Mouse (Mus musculus): ENCODE data around the gene Sarnp. TPM values are rescaled to one million over a fixed set of nuclear protein-coding genes. Genes with fewer than 3 reads are reported as not detected.

The Sarnp gene
- polyA plus RNA-seq, 1 experiment from 2014 or later = 143 TPM

GRCm38 (mm10) chr10:128837400-128837799, 20.3 kb downstream of the Sarnp start:
- ATAC-seq = no peak
- no peak overlapping the region for H3K27ac ChIP-seq (ENCODE audit: low read length)
- H3K4me1 ChIP-seq (ENCODE audit: control insufficient read depth, insufficient read depth, low read length) = no peaks in the 10 kb centered on the region
- no peaks in the 10 kb centered on the region for H3K9me3 ChIP-seq (replicated peaks; ENCODE audit: control insufficient read depth, low read length, poor library complexity, severe bottlenecking)
- H3K36me3 ChIP-seq (ENCODE audit: control insufficient read depth, insufficient read depth, low read length) = peaks cover 10% of the 10 kb centered on the region
- no peak overlapping the region for H3K4me2 ChIP-seq (ENCODE audit: low read length)
- H3K4me3 ChIP-seq (ENCODE audit: low read depth, low read length) = no peak overlapping the region
- no peak overlapping the region for H3K9ac ChIP-seq (ENCODE audit: low read depth, low read length)
- H3K27me3 ChIP-seq (ENCODE audit: control insufficient read depth, insufficient read depth, low read depth, low read length) = no peaks in the 10 kb centered on the region

- Histone ChIP-seq H3K9me3 (replicated peaks; ENCODE audit: control insufficient read depth, low read length, poor library complexity, severe bottlenecking) (no peaks in the 10 kb centered on the region), H3K27ac (ENCODE audit: low read length) (no peak overlapping the region), H3K36me3 (ENCODE audit: control insufficient read depth, insufficient read depth, low read length) (peaks cover 3% of the 10 kb centered on the region), H3K4me2 (ENCODE audit: low read length) (no peak overlapping the region), H3K4me1 (ENCODE audit: control insufficient read depth, insufficient read depth, low read length) (no peaks in the 10 kb centered on the region), H3K27me3 (ENCODE audit: control insufficient read depth, insufficient read depth, low read depth, low read length) (no peaks in the 10 kb centered on the region), H3K4me3 (ENCODE audit: low read depth, low read length) (no peak overlapping the region), H3K9ac (ENCODE audit: low read depth, low read length) (no peak overlapping the region)
- no peak for ATAC-seq
Measured at GRCm38 (mm10) chr10:128839434-128839833, 22.3 kb downstream of the Sarnp start.

- H3K4me2 ChIP-seq (ENCODE audit: low read length) = no peak overlapping the region
- no peak for ATAC-seq
- no peaks in the 10 kb centered on the region; the same call in 1 of the 2 replicates for H3K4me1 ChIP-seq (ENCODE audit: control insufficient read depth, insufficient read depth, low read length)
- H3K9ac ChIP-seq (ENCODE audit: low read depth, low read length) = no peak overlapping the region
- H3K9me3 ChIP-seq (replicated peaks; ENCODE audit: control insufficient read depth, low read length, poor library complexity, severe bottlenecking) = no peaks in the 10 kb centered on the region
- no peaks in the 10 kb centered on the region for H3K27me3 ChIP-seq (ENCODE audit: control insufficient read depth, insufficient read depth, low read depth, low read length)
- H3K36me3 ChIP-seq (ENCODE audit: control insufficient read depth, insufficient read depth, low read length) = peaks cover 7% of the 10 kb centered on the region
- H3K27ac ChIP-seq (ENCODE audit: low read length) = no peak overlapping the region
- no peak overlapping the region for H3K4me3 ChIP-seq (ENCODE audit: low read depth, low read length)
Measured at GRCm38 (mm10) chr10:128840612-128841011, 23.5 kb downstream of the Sarnp start.

- H3K27ac ChIP-seq (ENCODE audit: low read length) = no peak overlapping the region
- H3K36me3 ChIP-seq (ENCODE audit: control insufficient read depth, insufficient read depth, low read length) = peaks cover 4% of the 10 kb centered on the region; the same call in 1 of the 2 replicates
- 94% methylated on average over 5 of the region's 5 CpGs for WGBS
- no peaks in the 10 kb centered on the region; the same call in 1 of the 2 replicates for H3K4me1 ChIP-seq (ENCODE audit: control insufficient read depth, insufficient read depth, low read length)
- no peak overlapping the region for H3K4me3 ChIP-seq (ENCODE audit: low read depth, low read length)
- H3K27me3 ChIP-seq (ENCODE audit: control insufficient read depth, insufficient read depth, low read depth, low read length) = no peaks in the 10 kb centered on the region
- no peak for ATAC-seq
- no peaks in the 10 kb centered on the region for H3K9me3 ChIP-seq (replicated peaks; ENCODE audit: control insufficient read depth, low read length, poor library complexity, severe bottlenecking)
- H3K4me2 ChIP-seq (ENCODE audit: low read length) = no peak overlapping the region
- H3K9ac ChIP-seq (ENCODE audit: low read depth, low read length) = no peak overlapping the region
Measured at GRCm38 (mm10) chr10:128843260-128843659, 26.1 kb downstream of the Sarnp start.

- Histone ChIP-seq H3K4me1 (ENCODE audit: control insufficient read depth, insufficient read depth, low read length) (no peaks in the 10 kb centered on the region; the same call in 1 of the 2 replicates), H3K9ac (ENCODE audit: low read depth, low read length) (no peak overlapping the region), H3K4me2 (ENCODE audit: low read length) (no peak overlapping the region), H3K4me3 (ENCODE audit: low read depth, low read length) (no peak overlapping the region), H3K9me3 (replicated peaks; ENCODE audit: control insufficient read depth, low read length, poor library complexity, severe bottlenecking) (no peaks in the 10 kb centered on the region), H3K36me3 (ENCODE audit: control insufficient read depth, insufficient read depth, low read length) (peaks cover 9% of the 10 kb centered on the region), H3K27me3 (ENCODE audit: control insufficient read depth, insufficient read depth, low read depth, low read length) (no peaks in the 10 kb centered on the region), H3K27ac (ENCODE audit: low read length) (no peak overlapping the region)
- WGBS = 57% methylated on average over 2 of the region's 2 CpGs
- no peak for ATAC-seq
Measured at GRCm38 (mm10) chr10:128845516-128845915, 28.4 kb downstream of the Sarnp start.

GRCm38 (mm10) chr10:128846664-128847063, 29.5 kb downstream of the Sarnp start:
- Histone ChIP-seq H3K9me3 (replicated peaks; ENCODE audit: control insufficient read depth, low read length, poor library complexity, severe bottlenecking) (no peaks in the 10 kb centered on the region), H3K27me3 (ENCODE audit: control insufficient read depth, insufficient read depth, low read depth, low read length) (no peaks in the 10 kb centered on the region), H3K27ac (ENCODE audit: low read length) (no peak overlapping the region), H3K9ac (ENCODE audit: low read depth, low read length) (no peak overlapping the region), H3K4me2 (ENCODE audit: low read length) (no peak overlapping the region), H3K4me3 (ENCODE audit: low read depth, low read length) (no peak overlapping the region), H3K36me3 (ENCODE audit: control insufficient read depth, insufficient read depth, low read length) (peaks cover 9% of the 10 kb centered on the region), H3K4me1 (ENCODE audit: control insufficient read depth, insufficient read depth, low read length) (no peaks in the 10 kb centered on the region; the same call in 1 of the 2 replicates)
- WGBS = over 99% methylated on average over 4 of the region's 4 CpGs
- no peak for ATAC-seq

- no peak overlapping the region for H3K4me3 ChIP-seq (ENCODE audit: low read depth, low read length)
- H3K27me3 ChIP-seq (ENCODE audit: control insufficient read depth, insufficient read depth, low read depth, low read length) = no peaks in the 10 kb centered on the region
- no peak overlapping the region for H3K9ac ChIP-seq (ENCODE audit: low read depth, low read length)
- H3K4me2 ChIP-seq (ENCODE audit: low read length) = no peak overlapping the region
- ATAC-seq = no peak
- WGBS = 78% methylated on average over 2 of the region's 2 CpGs
- H3K36me3 ChIP-seq (ENCODE audit: control insufficient read depth, insufficient read depth, low read length) = peaks cover 9% of the 10 kb centered on the region
- H3K4me1 ChIP-seq (ENCODE audit: control insufficient read depth, insufficient read depth, low read length) = no peaks in the 10 kb centered on the region; the same call in 1 of the 2 replicates
- no peaks in the 10 kb centered on the region for H3K9me3 ChIP-seq (replicated peaks; ENCODE audit: control insufficient read depth, low read length, poor library complexity, severe bottlenecking)
- no peak overlapping the region for H3K27ac ChIP-seq (ENCODE audit: low read length)
Measured at GRCm38 (mm10) chr10:128848426-128848825, 31.3 kb downstream of the Sarnp start.

- Histone ChIP-seq H3K9ac (ENCODE audit: low read depth, low read length) (no peak overlapping the region), H3K27ac (ENCODE audit: low read length) (no peak overlapping the region), H3K4me2 (ENCODE audit: low read length) (no peak overlapping the region), H3K4me3 (ENCODE audit: low read depth, low read length) (no peak overlapping the region), H3K9me3 (replicated peaks; ENCODE audit: control insufficient read depth, low read length, poor library complexity, severe bottlenecking) (no peaks in the 10 kb centered on the region), H3K27me3 (ENCODE audit: control insufficient read depth, insufficient read depth, low read depth, low read length) (no peaks in the 10 kb centered on the region), H3K4me1 (ENCODE audit: control insufficient read depth, insufficient read depth, low read length) (no peaks in the 10 kb centered on the region), H3K36me3 (ENCODE audit: control insufficient read depth, insufficient read depth, low read length) (peaks cover 7% of the 10 kb centered on the region)
- no peak for ATAC-seq
- WGBS = 66% methylated on average over 3 of the region's 3 CpGs
Measured at GRCm38 (mm10) chr10:128850339-128850738, 33.2 kb downstream of the Sarnp start.

GRCm38 (mm10) chr10:128861176-128861575, 44.0 kb downstream of the Sarnp start:
- Histone ChIP-seq H3K27me3 (ENCODE audit: control insufficient read depth, insufficient read depth, low read depth, low read length) (no peaks in the 10 kb centered on the region), H3K27ac (ENCODE audit: low read length) (no peak overlapping the region), H3K9ac (ENCODE audit: low read depth, low read length) (no peak overlapping the region), H3K36me3 (ENCODE audit: control insufficient read depth, insufficient read depth, low read length) (peaks cover 6% of the 10 kb centered on the region; the same call in 1 of the 2 replicates), H3K9me3 (replicated peaks; ENCODE audit: control insufficient read depth, low read length, poor library complexity, severe bottlenecking) (no peaks in the 10 kb centered on the region), H3K4me3 (ENCODE audit: low read depth, low read length) (no peak overlapping the region), H3K4me2 (ENCODE audit: low read length) (no peak overlapping the region), H3K4me1 (ENCODE audit: control insufficient read depth, insufficient read depth, low read length) (no peaks in the 10 kb centered on the region)
- no peak for ATAC-seq
